Mouse (Mus musculus) spleen, adult 2 months (tissue): ENCODE data around the gene Stx17. TPM values are rescaled to one million over a fixed set of nuclear protein-coding genes. Genes with fewer than 3 reads are reported as not detected.

ENCODE experiments used
- DNase-seq, 2 experiments: peaks; one replicate each; pipeline versions ENCODE4 v3.0.0 to v3.0.0-alpha.2; 2012 to 2021; ENCODE audit warnings: low spot score in 2 of 2, low read depth in 1 of 2
- H3K27ac ChIP-seq: fragments of 200-500 bp; 2 replicates; pipeline ENCODE4 v1.5.1; 2012; ENCODE audit warnings: low read length, inconsistent platforms; ENCODE audit not compliant: insufficient read depth
- H3K27me3 ChIP-seq: fragments of 200-500 bp; 2 replicates; pipeline ENCODE4 v1.6.1; 2012; ENCODE audit warnings: mild to moderate bottlenecking, moderate library complexity, low read length, inconsistent platforms; ENCODE audit not compliant: control insufficient read depth, insufficient read depth
- H3K36me3 ChIP-seq: fragments of 200-500 bp; 2 replicates; pipeline ENCODE4 v1.6.1; 2012; ENCODE audit warnings: mild to moderate bottlenecking, low read length, inconsistent platforms; ENCODE audit not compliant: control insufficient read depth, insufficient read depth
- H3K4me1 ChIP-seq: fragments of 200-500 bp; 2 replicates; pipeline ENCODE4 v1.6.1; 2011; ENCODE audit warnings: inconsistent platforms; ENCODE audit not compliant: control insufficient read depth, insufficient read depth, insufficient read length
- H3K4me3 ChIP-seq: fragments of 200-500 bp; 2 replicates; pipeline ENCODE4 v1.5.1; 2011; ENCODE audit warnings: mild to moderate bottlenecking, inconsistent platforms; ENCODE audit not compliant: insufficient read depth, insufficient read length; ENCODE audit errors: extremely low read depth
- CTCF ChIP-seq: fragments of 200-500 bp; IDR thresholded peaks from 2 replicates; pipeline ENCODE4 v1.5.1; 2011; ENCODE audit warnings: mild to moderate bottlenecking, inconsistent platforms; ENCODE audit not compliant: insufficient read depth, insufficient read length, insufficient replicate concordance; ENCODE audit errors: extremely low read depth
- POLR2A ChIP-seq: fragments of 200-500 bp; IDR thresholded peaks from 2 replicates; pipeline ENCODE4 v1.6.1; 2011; ENCODE audit warnings: low read depth, low read length, inconsistent platforms
- WGBS: fragments of 180-500 bp; shearing (Covaris S2); methylation state at CpG from one replicate; pipeline ENCODE4 v1.1.7; 2018; 5-methylcytosine and 5-hydroxymethylcytosine counted together
- polyA plus RNA-seq: library from polyadenylated mRNA; depleted of rRNA; stranded (reverse); fragments of >200 nt; gene quantifications from 2 replicates; pipeline ENCODE4 v1.2.3, GENCODE M21; 2012; rRNA removed

The Stx17 gene
- polyA plus RNA-seq = 3.1 and 4.0 TPM in 2 replicates

GRCm38 (mm10) chr4:48124773-48125469 lies at the start of gene Stx17:
Gene Stx17, plus strand, starts transcription at chr4:48124915.
- H3K27me3 ChIP-seq = no peaks in the 10 kb centered on the region
- no peaks in the 10 kb centered on the region for H3K4me1 ChIP-seq
- no peak for TF ChIP-seq CTCF
- no peak; the same call in 1 of the 2 replicates for TF ChIP-seq POLR2A

GRCm38 (mm10) chr4:48076693-48077471 lies 47.8 kb upstream of the Stx17 start:
- Histone ChIP-seq H3K27ac (no peak overlapping the region), H3K36me3 (no peaks in the 10 kb centered on the region), H3K4me1 (peaks cover 12% of the 10 kb centered on the region; the same call in 1 of the 2 replicates), H3K4me3 (no peak overlapping the region), H3K27me3 (no peaks in the 10 kb centered on the region)
- DNase-seq = peak in 1 of 2 experiments; percentile 18
- TF ChIP-seq POLR2A = no peak
- no peak for TF ChIP-seq CTCF
- 77% methylated on average over 13 of the region's 13 CpGs for WGBS

More at GRCm38 (mm10) chr4:48124773-48125469, at the start of gene Stx17:
- Histone ChIP-seq H3K36me3 (no peaks in the 10 kb centered on the region), H3K4me3 (peak within 1 kb of the TSS; percentile 79), H3K27ac (peak within 1 kb of the TSS; percentile 25; the same call in 1 of the 2 replicates)
- DNase-seq = peak; percentile 66 to 83
- WGBS = under 1% methylated on average over 58 of the region's 58 CpGs

DNA sequence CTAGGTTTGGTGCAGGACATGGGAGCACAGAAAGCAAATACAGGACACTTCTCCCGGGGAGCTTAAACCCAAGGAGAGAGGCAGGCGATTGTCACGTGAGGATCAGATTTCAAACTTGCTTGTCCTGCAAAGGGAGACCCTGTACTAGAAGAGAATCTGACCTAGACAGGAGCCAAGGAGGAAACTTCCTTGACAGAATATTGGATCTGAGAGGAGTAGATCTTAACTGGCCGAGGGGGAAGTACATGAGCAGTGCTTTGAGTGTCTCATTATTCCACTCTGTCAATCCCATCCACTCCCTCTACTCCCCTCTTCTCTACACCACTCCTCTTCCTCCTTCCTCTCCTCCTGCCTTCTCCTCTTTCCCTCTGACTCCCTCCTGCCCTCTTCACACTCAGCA lies 46.5 kb upstream of the Stx17 start:
- Histone ChIP-seq H3K36me3 (no peaks in the 10 kb centered on the region), H3K4me1 (peaks cover 12% of the 10 kb centered on the region; the same call in 1 of the 2 replicates), H3K4me3 (no peak overlapping the region), H3K27me3 (no peaks in the 10 kb centered on the region), H3K27ac (no peak overlapping the region)
- 64% methylated on average over 4 of the region's 4 CpGs for whole genome bisulfite sequencing
- no peak for TF ChIP-seq POLR2A
- DNase-seq = no peak

DNA sequence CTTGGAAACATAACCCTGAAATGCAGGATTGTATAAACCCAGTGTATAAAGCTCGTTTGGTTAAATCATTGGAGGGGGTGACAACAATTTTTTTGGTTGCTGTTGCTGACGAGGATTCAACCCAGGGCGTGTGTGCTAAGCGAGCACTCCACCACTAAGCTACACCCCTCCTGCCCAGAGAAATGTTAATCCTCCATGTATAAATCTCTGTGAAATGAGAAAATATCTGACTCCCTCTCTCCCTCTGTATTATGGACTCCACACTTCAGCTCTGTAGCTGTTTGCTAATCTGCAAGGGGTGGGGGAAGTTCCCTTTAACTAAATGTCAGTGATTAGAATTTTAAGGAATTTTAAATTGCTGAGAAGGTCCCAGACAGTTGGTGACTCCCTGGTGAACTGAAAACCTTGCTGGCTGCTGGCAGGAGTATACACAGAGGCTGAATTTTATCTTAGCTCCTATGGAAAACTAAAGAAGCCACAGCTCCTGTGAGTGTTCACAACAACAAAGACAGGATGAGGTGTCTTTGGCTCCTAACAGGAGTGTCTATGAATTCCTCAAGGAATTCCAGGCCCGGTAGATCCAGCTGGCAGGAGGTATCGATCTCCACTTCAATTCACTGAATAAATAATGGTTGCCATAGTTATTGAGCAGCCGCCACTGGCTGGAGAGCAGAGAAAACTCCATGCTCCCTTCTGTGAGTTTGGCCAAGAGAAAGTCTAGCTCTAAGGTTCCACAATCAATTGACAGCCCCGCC lies 45.3 kb upstream of the Stx17 start:
- Histone ChIP-seq H3K4me3 (no peak overlapping the region), H3K27ac (no peak overlapping the region), H3K36me3 (no peaks in the 10 kb centered on the region), H3K4me1 (peaks cover 12% of the 10 kb centered on the region; the same call in 1 of the 2 replicates), H3K27me3 (no peaks in the 10 kb centered on the region)
- DNase-seq = no peak
- TF ChIP-seq POLR2A (no peak), CTCF (no peak)
- WGBS = 86% methylated on average over 8 of the region's 8 CpGs

DNA sequence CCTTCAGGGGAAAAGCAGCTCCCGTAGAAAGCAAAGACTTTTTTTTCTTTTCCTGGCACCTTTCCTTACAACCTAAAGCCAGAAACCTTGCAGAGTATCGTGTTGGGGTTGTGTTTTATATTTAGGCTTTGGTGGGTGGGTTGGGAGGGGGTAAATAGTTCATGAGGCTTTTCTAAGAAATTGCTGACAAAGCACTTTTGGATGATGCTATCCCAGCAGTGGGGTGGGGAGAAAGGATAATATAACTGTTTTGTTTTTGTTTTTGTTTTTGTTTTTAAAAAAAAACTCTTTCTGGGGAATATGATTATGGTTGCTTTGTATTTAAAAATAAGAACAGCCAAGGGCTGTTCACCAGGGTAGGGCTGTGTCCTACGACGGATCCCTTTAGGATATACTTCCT lies 41.3 kb upstream of the Stx17 start:
- Histone ChIP-seq H3K27me3 (no peaks in the 10 kb centered on the region), H3K36me3 (no peaks in the 10 kb centered on the region), H3K4me1 (no peaks in the 10 kb centered on the region), H3K27ac (no peak overlapping the region), H3K4me3 (no peak overlapping the region)
- TF ChIP-seq CTCF (no peak), POLR2A (no peak)
- 91% methylated on average over 4 of the region's 4 CpGs for WGBS
- no peak for DNase-seq

DNA sequence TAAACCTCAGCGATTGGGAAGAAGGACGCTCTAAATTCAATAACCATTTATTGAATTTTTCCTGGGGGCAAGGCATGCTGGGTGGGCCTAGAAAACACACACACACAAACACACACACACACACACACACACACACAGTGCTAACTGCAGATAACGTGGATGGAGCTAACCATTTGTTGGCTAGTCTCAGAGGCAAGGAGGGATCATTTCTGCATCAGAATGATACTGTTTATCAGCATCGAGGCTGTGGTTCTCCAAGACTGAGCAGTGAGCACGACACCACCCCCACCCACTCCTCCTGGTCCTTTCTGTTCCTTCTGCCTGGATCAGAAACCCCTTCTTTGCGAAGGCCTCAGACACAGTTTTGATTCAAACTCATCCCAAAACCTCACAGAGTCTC lies 38.1 kb upstream of the Stx17 start:
- H3K4me3 ChIP-seq = no peak overlapping the region
- H3K27ac ChIP-seq = no peak overlapping the region
- no peaks in the 10 kb centered on the region for H3K4me1 ChIP-seq
- no peaks in the 10 kb centered on the region for H3K27me3 ChIP-seq
- DNase-seq = no peak
- no peaks in the 10 kb centered on the region for H3K36me3 ChIP-seq
- TF ChIP-seq CTCF (no peak), POLR2A (no peak)
- 75% methylated on average over 6 of the region's 6 CpGs for WGBS

GRCm38 (mm10) chr4:48087497-48087896 lies 37.2 kb upstream of the Stx17 start:
- H3K4me1 ChIP-seq = no peaks in the 10 kb centered on the region
- no peaks in the 10 kb centered on the region for H3K36me3 ChIP-seq
- no peak overlapping the region for H3K4me3 ChIP-seq
- no peaks in the 10 kb centered on the region for H3K27me3 ChIP-seq
- TF ChIP-seq POLR2A (no peak), CTCF (no peak)
- no peak overlapping the region for H3K27ac ChIP-seq
- DNase-seq = no peak
- 79% methylated on average over 6 of the region's 6 CpGs for WGBS
